Mouse (Mus musculus): Measurements from ENCODE around the gene Csnk2a2.

DNA sequence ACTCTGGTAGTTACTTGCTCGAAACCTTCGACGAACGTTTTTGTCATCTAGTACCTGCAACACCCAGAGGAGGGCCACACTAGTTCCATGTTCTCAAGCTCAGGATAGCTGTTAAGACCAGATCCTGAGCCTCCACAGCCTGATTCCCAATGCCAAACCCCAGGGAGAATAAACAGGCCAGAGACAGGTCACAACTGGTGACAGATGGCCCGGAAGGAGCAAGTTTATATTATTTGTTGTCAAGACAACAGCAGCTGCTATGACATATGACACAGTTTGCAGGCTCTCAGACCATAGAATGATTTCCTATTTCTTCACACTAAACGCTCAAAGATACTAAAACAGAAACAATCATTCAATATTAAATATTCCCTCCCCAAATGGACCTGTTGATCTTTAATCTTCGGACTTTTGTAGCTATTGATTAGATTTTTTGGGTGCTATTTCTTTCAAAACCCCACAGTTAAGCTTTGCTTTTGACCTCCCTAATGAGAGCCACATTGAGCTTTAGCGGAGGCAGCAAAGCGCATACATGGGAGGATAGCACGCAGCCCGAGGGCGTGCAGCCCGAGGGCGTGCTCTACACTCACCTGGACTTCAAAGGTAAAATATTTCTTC lies 67.5 kb downstream of the Csnk2a2 start:
- TF ChIP-seq CTCF (IDR thresholded peaks at IDR 0.05; ENCODE audit: low read depth, low read length) (no peak), POLR2A (IDR thresholded peaks at IDR 0.05; ENCODE audit: extremely low read depth, insufficient read depth, low read length) (no peak)

Data from liver, adult 2 months (tissue).